Mouse (Mus musculus) adrenal gland, adult 8-10 months (tissue): ENCODE measurements around the gene Nphs1. TPM values are rescaled to one million over a fixed set of nuclear protein-coding genes. Genes with fewer than 3 reads are reported as not detected.

Source experiments
- DNase-seq: peaks from one replicate; pipeline ENCODE4 v3.0.0; 2022
- total RNA-seq, 4 experiments: library from RNA; stranded (reverse); gene quantifications; 2 replicates each; pipeline ENCODE4 v1.2.4; 2022

The Nphs1 gene
- not detected for total RNA-seq

- DNase-seq: no peak
Observed at GRCm38 (mm10) chr7:30457629-30458330, at the start of gene Nphs1, which contains the start of gene Kirrel2. Nphs1 (plus strand) TSS chr7:30458315. Kirrel2 (minus strand) TSS chr7:30457690.

- DNase-seq: no peak
Observed at GRCm38 (mm10) chr7:30408639-30409038, 49.5 kb upstream of the Nphs1 start.

GRCm38 (mm10) chr7:30409789-30410188, 48.3 kb upstream of the Nphs1 start:
- no peak for DNase-seq

- no peak for DNase-seq
Observed at GRCm38 (mm10) chr7:30411023-30411422, 47.1 kb upstream of the Nphs1 start.

- no peak for DNase-seq
Observed at GRCm38 (mm10) chr7:30412735-30413147, 45.4 kb upstream of the Nphs1 start.

GRCm38 (mm10) chr7:30413596-30413995, 44.5 kb upstream of the Nphs1 start, which contains the start of gene Tyrobp:
Tyrobp (plus strand) TSS chr7:30413760.
- no peak for DNase-seq

GRCm38 (mm10) chr7:30417856-30418255, 40.3 kb upstream of the Nphs1 start:
- DNase-seq: no peak

- no peak for DNase-seq
Observed at GRCm38 (mm10) chr7:30419561-30420499, 38.3 kb upstream of the Nphs1 start, which contains the start of gene Hcst. Hcst (minus strand) TSS chr7:30419854.

- no peak for DNase-seq
Observed at GRCm38 (mm10) chr7:30420673-30421072, 37.4 kb upstream of the Nphs1 start.

GRCm38 (mm10) chr7:30421175-30421889, 36.8 kb upstream of the Nphs1 start, which contains the start of gene Nfkbid:
Nfkbid (plus strand) TSS chr7:30421732.
- peak; percentile 72 for DNase-seq

- peak; percentile 86 for DNase-seq
Observed at GRCm38 (mm10) chr7:30421890-30422435, 36.2 kb upstream of the Nphs1 start.

- no peak for DNase-seq
Observed at GRCm38 (mm10) chr7:30422560-30422959, 35.6 kb upstream of the Nphs1 start.

GRCm38 (mm10) chr7:30423071-30423641, 35.0 kb upstream of the Nphs1 start:
- no peak for DNase-seq

GRCm38 (mm10) chr7:30429327-30429726, 28.8 kb upstream of the Nphs1 start:
- DNase-seq: no peak

GRCm38 (mm10) chr7:30430191-30430590, 27.9 kb upstream of the Nphs1 start:
- no peak for DNase-seq

- peak; percentile 58 for DNase-seq
Observed at GRCm38 (mm10) chr7:30431793-30432192, 26.3 kb upstream of the Nphs1 start.

- DNase-seq: peak; percentile 40
Observed at GRCm38 (mm10) chr7:30434238-30434637, 23.9 kb upstream of the Nphs1 start.

- no peak for DNase-seq
Observed at GRCm38 (mm10) chr7:30434701-30435100, 23.4 kb upstream of the Nphs1 start.

GRCm38 (mm10) chr7:30435156-30435555, 23.0 kb upstream of the Nphs1 start:
- no peak for DNase-seq

- no peak for DNase-seq
Observed at GRCm38 (mm10) chr7:30436879-30437278, 21.2 kb upstream of the Nphs1 start.

GRCm38 (mm10) chr7:30439734-30440133, 18.4 kb upstream of the Nphs1 start:
- no peak for DNase-seq

- no peak for DNase-seq
Observed at GRCm38 (mm10) chr7:30440697-30441096, 17.4 kb upstream of the Nphs1 start.
